Comparison of ENCODE assay signal across 15 mouse cellular contexts in genomic region chr5:37117126-37117525, GRCm38 (mm10). TPM values are rescaled to one million over a fixed set of nuclear protein-coding genes. Genes with fewer than 3 reads are reported as not detected.
DNase-seq lines count a peak whose midpoint lies in the region; ATAC-seq lines count a peak whose summit lies in the region.
"Had no signal": no experiment of that assay in that cellular context is flagged by ENCODE, and none has a peak within 500 bp of the region (broad histone marks: within the 10 kb centered on the region; RNA-seq: fewer than 3 reads in every experiment).

No protein-coding gene starts in this region.

- H3K4me1 ChIP-seq in forebrain, embryonic 12.5 days = peaks cover 4% of the 10 kb centered on the region; the same call in 1 of the 2 replicates
- no peaks in the 10 kb centered on the region for H3K4me1 ChIP-seq in forebrain, embryonic 10.5 days
- H3K4me1 ChIP-seq in midbrain, embryonic 11.5 days (ENCODE audit: control insufficient read depth, insufficient read depth, low read length) = 0 out of 2 replicates have a peak, but pooled peaks cover 3% of the 10 kb centered on the region
- H3K4me1 ChIP-seq in midbrain, embryonic 15.5 days = no peaks in the 10 kb centered on the region
- no peaks in the 10 kb centered on the region for H3K4me1 ChIP-seq in neural tube, embryonic 12.5 days
- H3K4me1 ChIP-seq: embryonic facial prominence, embryonic 15.5 days; heart, embryonic 10.5 days; liver, embryonic 12.5 days had no signal

- no peak overlapping the region for H3K9ac ChIP-seq in forebrain, embryonic 12.5 days
- H3K9ac ChIP-seq in midbrain, embryonic 11.5 days (ENCODE audit: low read length) = no peak overlapping the region
- no peak overlapping the region for H3K9ac ChIP-seq in midbrain, embryonic 15.5 days
- H3K9ac ChIP-seq in neural tube, embryonic 12.5 days = no peak overlapping the region
- H3K9ac ChIP-seq: embryonic facial prominence, embryonic 15.5 days; liver, embryonic 12.5 days had no signal

- no peaks in the 10 kb centered on the region for H3K36me3 ChIP-seq in forebrain, embryonic 12.5 days (replicated peaks)
- H3K36me3 ChIP-seq in forebrain, embryonic 10.5 days (replicated peaks) = no peaks in the 10 kb centered on the region
- no peaks in the 10 kb centered on the region for H3K36me3 ChIP-seq in midbrain, embryonic 11.5 days (ENCODE audit: control insufficient read depth, insufficient read depth, low read length)
- peaks cover 4% of the 10 kb centered on the region; the same call in 1 of the 2 replicates for H3K36me3 ChIP-seq in midbrain, embryonic 15.5 days (replicated peaks)
- H3K36me3 ChIP-seq in neural tube, embryonic 12.5 days = no peaks in the 10 kb centered on the region
- H3K36me3 ChIP-seq: embryonic facial prominence, embryonic 15.5 days; heart, embryonic 10.5 days; liver, embryonic 12.5 days had no signal

- H3K27me3 ChIP-seq in forebrain, embryonic 12.5 days = no peaks in the 10 kb centered on the region
- H3K27me3 ChIP-seq in forebrain, embryonic 10.5 days (ENCODE audit: poor library complexity, severe bottlenecking) = no peaks in the 10 kb centered on the region
- no peaks in the 10 kb centered on the region for H3K27me3 ChIP-seq in midbrain, embryonic 11.5 days (ENCODE audit: control insufficient read depth, insufficient read depth, low read length)
- H3K27me3 ChIP-seq in midbrain, embryonic 15.5 days (replicated peaks) = no peaks in the 10 kb centered on the region
- H3K27me3 ChIP-seq in neural tube, embryonic 12.5 days (replicated peaks) = no peaks in the 10 kb centered on the region
- H3K27me3 ChIP-seq: embryonic facial prominence, embryonic 15.5 days; liver, embryonic 12.5 days had no signal

- H3K9me3 ChIP-seq in forebrain, embryonic 12.5 days = no peaks in the 10 kb centered on the region
- H3K9me3 ChIP-seq in forebrain, embryonic 10.5 days = no peaks in the 10 kb centered on the region
- H3K9me3 ChIP-seq in midbrain, embryonic 11.5 days (ENCODE audit: control insufficient read depth, low read length) = no peaks in the 10 kb centered on the region
- H3K9me3 ChIP-seq in midbrain, embryonic 15.5 days = no peaks in the 10 kb centered on the region
- no peaks in the 10 kb centered on the region for H3K9me3 ChIP-seq in neural tube, embryonic 12.5 days
- H3K9me3 ChIP-seq: embryonic facial prominence, embryonic 15.5 days; heart, embryonic 10.5 days; liver, embryonic 12.5 days had no signal

- H3K27ac ChIP-seq in forebrain, embryonic 12.5 days = no peak overlapping the region
- H3K27ac ChIP-seq in forebrain, embryonic 10.5 days = no peak overlapping the region
- H3K27ac ChIP-seq in midbrain, embryonic 11.5 days (ENCODE audit: low read depth, low read length) = no peak overlapping the region
- H3K27ac ChIP-seq in midbrain, embryonic 15.5 days = no peak overlapping the region
- H3K27ac ChIP-seq in neural tube, embryonic 12.5 days = no peak overlapping the region
- H3K27ac ChIP-seq: embryonic facial prominence, embryonic 15.5 days; gastrocnemius, adult 2 months; heart, embryonic 10.5 days; kidney, postnatal 0 days; liver, embryonic 12.5 days had no signal

- peak; percentile 49; the same call in 1 of the 2 replicates for ATAC-seq in forebrain, embryonic 12.5 days (ENCODE audit: low FRiP score)
- peak; percentile 55; the same call in 1 of the 2 replicates for ATAC-seq in midbrain, embryonic 11.5 days (ENCODE audit: low FRiP score)
- no peak; the same call in 1 of the 2 replicates for ATAC-seq in midbrain, embryonic 15.5 days (replicated peaks)
- ATAC-seq in neural tube, embryonic 12.5 days (ENCODE audit: low FRiP score, low read depth) = peak; percentile 57; the same call in 1 of the 2 replicates
- ATAC-seq: liver, embryonic 12.5 days had no signal

- DNase-seq in forebrain, embryonic 10.5 days (ENCODE audit: extremely low spot score, low spot score) = no peak
- DNase-seq in midbrain, embryonic 11.5 days (ENCODE audit: low spot score, missing footprints) = peak; percentile 82
- peak; percentile 29 for DNase-seq in embryo, embryonic 10.5 days (ENCODE audit: low spot score)
- DNase-seq in frontal cortex, postnatal 10 days (ENCODE audit: low spot score in 2 of 2) = no peak
- no peak for DNase-seq in frontal cortex, postnatal 25 days (ENCODE audit: low spot score in 2 of 2)
- DNase-seq: cerebellum, adult 9-10 months; gastrocnemius, adult 2 months; layer of hippocampus, postnatal 36 days had no signal

- no peak overlapping the region for H3K4me2 ChIP-seq in forebrain, embryonic 12.5 days
- no peak overlapping the region for H3K4me2 ChIP-seq in midbrain, embryonic 11.5 days
- H3K4me2 ChIP-seq in midbrain, embryonic 15.5 days = no peak overlapping the region
- no peak overlapping the region for H3K4me2 ChIP-seq in neural tube, embryonic 12.5 days (replicated peaks)
- H3K4me2 ChIP-seq: embryonic facial prominence, embryonic 15.5 days; liver, embryonic 12.5 days had no signal

- no peak overlapping the region for H3K4me3 ChIP-seq in forebrain, embryonic 12.5 days (replicated peaks)
- no peak overlapping the region for H3K4me3 ChIP-seq in forebrain, embryonic 10.5 days
- H3K4me3 ChIP-seq in midbrain, embryonic 11.5 days (ENCODE audit: low read depth, low read length) = no peak overlapping the region
- no peak overlapping the region for H3K4me3 ChIP-seq in midbrain, embryonic 15.5 days
- no peak overlapping the region for H3K4me3 ChIP-seq in neural tube, embryonic 12.5 days
- H3K4me3 ChIP-seq: embryonic facial prominence, embryonic 15.5 days; gastrocnemius, adult 2 months; heart, embryonic 10.5 days; liver, embryonic 12.5 days had no signal

- 63% methylated on average over 9 of the region's 9 CpGs for WGBS in forebrain, embryonic 12.5 days
- WGBS in forebrain, embryonic 10.5 days = 62% methylated on average over 9 of the region's 9 CpGs
- 59% methylated on average over 9 of the region's 9 CpGs for WGBS in midbrain, embryonic 11.5 days
- 54% methylated on average over 9 of the region's 9 CpGs for WGBS in midbrain, embryonic 15.5 days
- 61% methylated on average over 9 of the region's 9 CpGs for WGBS in neural tube, embryonic 12.5 days

RNA-seq across cellular contexts. Expression of gene Gm1043, which starts 32.0 kb away (rescaled TPM):
- 0.29 and 0.31 TPM in 2 replicates for polyA plus RNA-seq in forebrain, embryonic 12.5 days (2016; fragmentation: Nextera tagmentation; extraction: Ambion mirVana)
- polyA plus RNA-seq in forebrain, embryonic 10.5 days (2016; fragmentation: Nextera tagmentation; extraction: Ambion mirVana) = not detected in 2 replicates
- 0.04 TPM in 2 replicates for polyA plus RNA-seq in midbrain, embryonic 11.5 days (2014; fragmentation: Nextera tagmentation; extraction: Ambion mirVana)
- polyA plus RNA-seq in midbrain, embryonic 15.5 days (2015; fragmentation: Nextera tagmentation; extraction: Ambion mirVana) = 2.6 and 2.8 TPM in 2 replicates
- polyA plus RNA-seq in neural tube, embryonic 12.5 days (2016; fragmentation: Nextera tagmentation; extraction: Ambion mirVana) = 0.50 and 0.55 TPM in 2 replicates
- polyA plus RNA-seq: heart, embryonic 10.5 days; kidney, postnatal 0 days; liver, embryonic 12.5 days had no signal

Comparison
In these comparisons a context has a peak if more than half of its experiments do, and no peak if none do; other contexts are left out.
1. DNase-seq: peak in midbrain, embryonic 11.5 days (single experiment) and embryo, embryonic 10.5 days (single experiment); none in forebrain, embryonic 10.5 days (single experiment), frontal cortex, postnatal 10 days (0 of 2) and frontal cortex, postnatal 25 days (0 of 2).